Mouse (Mus musculus) small intestine, adult 2 months (tissue): ENCODE data around the gene Theg.

Source experiments
- CTCF ChIP-seq: fragments of 200-500 bp; IDR thresholded peaks from 2 replicates; pipeline ENCODE4 v1.5.1; 2012; ENCODE audit warnings: low read depth, mild to moderate bottlenecking, control low read depth, inconsistent platforms, low read length, moderate library complexity, mixed read lengths; ENCODE audit not compliant: insufficient replicate concordance, insufficient read length; ENCODE audit errors: extremely low read depth
- POLR2A ChIP-seq: fragments of 200-500 bp; IDR thresholded peaks from 2 replicates; pipeline ENCODE4 v1.6.1; 2012; ENCODE audit warnings: low read depth, mild to moderate bottlenecking, control low read depth, inconsistent platforms, low read length, moderate library complexity

- TF ChIP-seq CTCF (no peak), POLR2A (no peak)
These were observed 11.4 kb downstream of the Theg start for GRCm38 (mm10) chr10:79575754-79576153.
